Mouse (Mus musculus): ENCODE measurements around the gene Zfp106. TPM values are rescaled to one million over a fixed set of nuclear protein-coding genes. Genes with fewer than 3 reads are reported as not detected.

The Zfp106 gene
- polyA plus RNA-seq, 1 experiment, result 39.1 TPM

DNA sequence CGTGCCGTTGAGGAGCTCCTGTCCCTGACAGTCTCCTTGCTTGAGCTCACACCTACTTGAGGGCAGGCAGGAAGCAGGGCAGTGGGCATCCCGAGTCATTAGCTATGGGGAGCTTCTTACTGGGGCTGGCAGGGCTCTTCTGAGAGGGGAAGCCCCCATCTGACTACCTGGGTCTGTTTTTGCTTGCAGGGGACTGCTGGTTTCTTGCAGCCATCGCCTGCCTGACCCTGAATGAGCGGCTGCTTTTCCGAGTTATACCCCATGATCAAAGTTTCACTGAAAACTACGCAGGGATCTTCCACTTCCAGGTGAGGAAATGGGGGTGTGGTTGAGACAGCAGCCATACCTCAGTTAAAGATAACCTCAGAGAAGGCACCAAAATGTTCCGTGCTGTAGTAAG, 81.7 kb downstream of the Zfp106 start:
- H3K4me1 ChIP-seq (ENCODE audit: control insufficient read depth, insufficient read depth, insufficient read length, low read length), result peaks cover 13% of the 10 kb centered on the region
- no peaks in the 10 kb centered on the region for H3K27me3 ChIP-seq (ENCODE audit: control insufficient read depth, insufficient read depth, low read length)
- 40% methylated on average over 8 of the region's 8 CpGs for WGBS
- no peaks in the 10 kb centered on the region for H3K36me3 ChIP-seq (ENCODE audit: control insufficient read depth, insufficient read depth, low read length)
- TF ChIP-seq POLR2A (IDR thresholded peaks at IDR 0.05; ENCODE audit: low read depth, low read length) (no peak), CTCF (IDR thresholded peaks at IDR 0.05; ENCODE audit: extremely low read depth, insufficient read length, insufficient replicate concordance, low read depth, low read length) (no peak)
- no peak overlapping the region for H3K4me3 ChIP-seq (ENCODE audit: low read depth, low read length)
- H3K27ac ChIP-seq (ENCODE audit: insufficient read depth, low read depth, low read length), result 0 out of 2 replicates have a peak overlapping the region, but pooled peaks have one; percentile 2

- Histone ChIP-seq H3K27me3 (ENCODE audit: control insufficient read depth, insufficient read depth, low read length) (no peaks in the 10 kb centered on the region), H3K27ac (ENCODE audit: insufficient read depth, low read depth, low read length) (no peak overlapping the region), H3K4me1 (ENCODE audit: control insufficient read depth, insufficient read depth, insufficient read length, low read length) (peaks cover 11% of the 10 kb centered on the region), H3K36me3 (ENCODE audit: control insufficient read depth, insufficient read depth, low read length) (no peaks in the 10 kb centered on the region), H3K4me3 (ENCODE audit: low read depth, low read length) (no peak overlapping the region)
- TF ChIP-seq POLR2A (IDR thresholded peaks at IDR 0.05; ENCODE audit: low read depth, low read length), result no peak
- peak; percentile 62; the same call in 1 of the 2 replicates for TF ChIP-seq CTCF (IDR thresholded peaks at IDR 0.05; ENCODE audit: extremely low read depth, insufficient read length, insufficient replicate concordance, low read depth, low read length)
- WGBS, result 40% methylated on average over 3 of the region's 3 CpGs
These were observed 85.0 kb downstream of the Zfp106 start for GRCm38 (mm10) chr2:120478600-120478999.

GRCm38 (mm10) chr2:120476277-120477087, 87.2 kb downstream of the Zfp106 start:
- Histone ChIP-seq H3K4me3 (ENCODE audit: low read depth, low read length) (no peak overlapping the region), H3K36me3 (ENCODE audit: control insufficient read depth, insufficient read depth, low read length) (no peaks in the 10 kb centered on the region), H3K27ac (ENCODE audit: insufficient read depth, low read depth, low read length) (no peak overlapping the region), H3K4me1 (ENCODE audit: control insufficient read depth, insufficient read depth, insufficient read length, low read length) (no peaks in the 10 kb centered on the region), H3K27me3 (ENCODE audit: control insufficient read depth, insufficient read depth, low read length) (no peaks in the 10 kb centered on the region)
- TF ChIP-seq CTCF (IDR thresholded peaks at IDR 0.05; ENCODE audit: extremely low read depth, insufficient read length, insufficient replicate concordance, low read depth, low read length), result no peak
- TF ChIP-seq POLR2A (IDR thresholded peaks at IDR 0.05; ENCODE audit: low read depth, low read length), result no peak
- WGBS, result 84% methylated on average over 13 of the region's 13 CpGs

DNA sequence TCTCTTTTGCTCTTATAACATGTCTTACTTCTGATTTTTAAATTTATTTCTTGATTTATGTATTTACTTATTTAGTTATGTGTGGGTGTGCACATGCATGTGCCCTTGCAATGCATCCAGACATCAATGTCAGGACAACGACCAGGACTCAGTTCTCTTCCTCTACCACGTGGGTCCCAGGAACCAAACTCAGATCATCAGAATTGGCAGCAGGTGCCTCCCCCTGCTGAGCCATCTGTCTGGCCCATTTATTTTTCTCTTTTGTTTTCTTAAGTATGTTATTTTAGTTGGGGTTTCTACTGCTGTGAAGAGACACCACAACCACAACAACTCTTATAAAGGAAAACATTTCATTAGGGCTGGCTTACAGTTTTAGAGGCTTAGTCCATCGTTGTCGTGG, 92.8 kb downstream of the Zfp106 start:
- Histone ChIP-seq H3K27ac (ENCODE audit: insufficient read depth, low read depth, low read length) (no peak overlapping the region), H3K27me3 (ENCODE audit: control insufficient read depth, insufficient read depth, low read length) (no peaks in the 10 kb centered on the region), H3K4me3 (ENCODE audit: low read depth, low read length) (no peak overlapping the region), H3K4me1 (ENCODE audit: control insufficient read depth, insufficient read depth, insufficient read length, low read length) (no peaks in the 10 kb centered on the region), H3K36me3 (ENCODE audit: control insufficient read depth, insufficient read depth, low read length) (no peaks in the 10 kb centered on the region)
- 72% methylated on average over 4 of the region's 4 CpGs for WGBS
- TF ChIP-seq POLR2A (IDR thresholded peaks at IDR 0.05; ENCODE audit: low read depth, low read length) (no peak), CTCF (IDR thresholded peaks at IDR 0.05; ENCODE audit: extremely low read depth, insufficient read length, insufficient replicate concordance, low read depth, low read length) (no peak)

DNA sequence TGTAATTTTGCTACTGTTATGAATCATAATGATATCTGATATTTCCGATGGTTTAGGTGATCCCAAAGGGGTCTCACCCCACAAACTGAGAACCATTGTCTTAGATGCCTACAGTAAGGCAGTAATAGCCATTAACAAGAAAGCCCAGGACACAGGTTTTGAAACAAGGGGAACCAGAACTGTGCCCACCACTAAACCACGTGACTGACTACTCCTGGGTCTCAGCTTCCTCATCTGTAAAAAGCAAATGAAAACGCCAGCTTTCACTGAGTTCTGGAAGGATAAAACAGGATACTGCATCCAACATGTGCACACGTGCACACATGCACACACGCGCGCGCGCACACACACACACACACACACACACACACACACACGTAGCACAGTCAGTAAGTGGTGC, 93.9 kb downstream of the Zfp106 start:
- Histone ChIP-seq H3K4me1 (ENCODE audit: control insufficient read depth, insufficient read depth, insufficient read length, low read length) (no peaks in the 10 kb centered on the region), H3K36me3 (ENCODE audit: control insufficient read depth, insufficient read depth, low read length) (no peaks in the 10 kb centered on the region), H3K27me3 (ENCODE audit: control insufficient read depth, insufficient read depth, low read length) (no peaks in the 10 kb centered on the region), H3K4me3 (ENCODE audit: low read depth, low read length) (no peak overlapping the region), H3K27ac (ENCODE audit: insufficient read depth, low read depth, low read length) (no peak overlapping the region)
- 85% methylated on average over 10 of the region's 10 CpGs for WGBS
- TF ChIP-seq CTCF (IDR thresholded peaks at IDR 0.05; ENCODE audit: extremely low read depth, insufficient read length, insufficient replicate concordance, low read depth, low read length) (no peak), POLR2A (IDR thresholded peaks at IDR 0.05; ENCODE audit: low read depth, low read length) (no peak)

- Histone ChIP-seq H3K36me3 (ENCODE audit: control insufficient read depth, insufficient read depth, low read length) (no peaks in the 10 kb centered on the region), H3K4me3 (ENCODE audit: low read depth, low read length) (no peak overlapping the region), H3K4me1 (ENCODE audit: control insufficient read depth, insufficient read depth, insufficient read length, low read length) (no peaks in the 10 kb centered on the region), H3K27ac (ENCODE audit: insufficient read depth, low read depth, low read length) (no peak overlapping the region), H3K27me3 (ENCODE audit: control insufficient read depth, insufficient read depth, low read length) (no peaks in the 10 kb centered on the region)
- WGBS, result 66% methylated on average over 3 of the region's 3 CpGs
- TF ChIP-seq CTCF (IDR thresholded peaks at IDR 0.05; ENCODE audit: extremely low read depth, insufficient read length, insufficient replicate concordance, low read depth, low read length) (no peak), POLR2A (IDR thresholded peaks at IDR 0.05; ENCODE audit: low read depth, low read length) (no peak)
These were observed 94.4 kb downstream of the Zfp106 start for GRCm38 (mm10) chr2:120469220-120469619.

DNA sequence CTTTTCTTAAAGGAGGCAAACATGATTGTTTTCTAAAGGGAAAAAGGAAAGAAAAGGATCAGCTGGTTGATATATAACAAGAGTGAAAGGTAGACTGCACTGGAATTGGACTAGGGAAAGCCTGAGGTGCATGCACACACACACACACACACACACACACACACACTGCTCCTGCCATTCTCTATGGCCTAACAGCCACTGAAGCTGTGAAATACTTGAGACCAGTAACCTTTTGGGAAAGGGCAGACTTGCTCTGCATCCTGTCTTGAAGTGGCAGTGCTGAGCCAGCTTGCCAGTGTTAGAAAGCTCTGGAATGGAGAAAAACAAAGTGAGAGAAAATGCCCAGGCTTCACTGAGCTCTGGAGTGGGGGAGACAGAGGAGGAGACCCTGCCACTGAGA, 95.6 kb downstream of the Zfp106 start:
- Histone ChIP-seq H3K27me3 (ENCODE audit: control insufficient read depth, insufficient read depth, low read length) (no peaks in the 10 kb centered on the region), H3K4me3 (ENCODE audit: low read depth, low read length) (no peak overlapping the region), H3K4me1 (ENCODE audit: control insufficient read depth, insufficient read depth, insufficient read length, low read length) (no peaks in the 10 kb centered on the region), H3K27ac (ENCODE audit: insufficient read depth, low read depth, low read length) (no peak overlapping the region), H3K36me3 (ENCODE audit: control insufficient read depth, insufficient read depth, low read length) (no peaks in the 10 kb centered on the region)
- TF ChIP-seq POLR2A (IDR thresholded peaks at IDR 0.05; ENCODE audit: low read depth, low read length) (no peak), CTCF (IDR thresholded peaks at IDR 0.05; ENCODE audit: extremely low read depth, insufficient read length, insufficient replicate concordance, low read depth, low read length) (no peak)

Data from small intestine, adult 2 months (tissue).